Mouse (Mus musculus): ENCODE results near the gene Zfp53.
"Not testable (repeated sequence)": the region's sequence is repeated elsewhere in the genome, so short reads cannot be mapped to it uniquely, and the experiment has no call there.

- not testable (repeated sequence) for TF ChIP-seq CTCF (IDR thresholded peaks at IDR 0.05; ENCODE audit: low read depth, low read length); POLR2AphosphoS5 (IDR thresholded peaks at IDR 0.05; ENCODE audit: insufficient replicate concordance, low read depth, low read length); TAL1 (conservative IDR thresholded peaks at IDR 0.05; ENCODE audit: low read depth, low read length); GATA1 (IDR thresholded peaks at IDR 0.05; ENCODE audit: borderline replicate concordance, low read length); GATA2 (IDR thresholded peaks at IDR 0.05; ENCODE audit: borderline replicate concordance, low read depth, low read length)
Observed at GRCm38 (mm10) chr17:21476351-21476750, 12.4 kb upstream of the Zfp53 start.
